Mouse (Mus musculus) kidney, adult 9 months (tissue): ENCODE measurements around the gene Tm4sf20.

Experiments
- DNase-seq: peaks from one replicate; pipeline ENCODE4 v3.0.0; 2022

Tm4sf20 gene

GRCm38 (mm10) chr1:82775293-82775692, 7.0 kb upstream of the Tm4sf20 start:
- DNase-seq, result no peak

GRCm38 (mm10) chr1:82773208-82773607, 4.9 kb upstream of the Tm4sf20 start:
- DNase-seq, result no peak

GRCm38 (mm10) chr1:82772428-82772827, 4.2 kb upstream of the Tm4sf20 start:
- DNase-seq, result no peak

GRCm38 (mm10) chr1:82771022-82771586, 2.8 kb upstream of the Tm4sf20 start, which contains the start of gene Gm47791:
Gene Gm47791 (minus strand): TSS chr1:82771243.
- no peak for DNase-seq

GRCm38 (mm10) chr1:82766641-82767040, 1.6 kb downstream of the Tm4sf20 start:
- DNase-seq, result no peak

GRCm38 (mm10) chr1:82766227-82766626, 2.0 kb downstream of the Tm4sf20 start:
- DNase-seq, result no peak

GRCm38 (mm10) chr1:82762274-82762673, 6.0 kb downstream of the Tm4sf20 start:
- no peak for DNase-seq

GRCm38 (mm10) chr1:82761454-82762169, 6.6 kb downstream of the Tm4sf20 start:
- no peak for DNase-seq

GRCm38 (mm10) chr1:82759520-82759919, 8.7 kb downstream of the Tm4sf20 start:
- no peak for DNase-seq

GRCm38 (mm10) chr1:82747714-82748452, 20.4 kb downstream of the Tm4sf20 start:
- no peak for DNase-seq

- DNase-seq, result no peak
Measured at GRCm38 (mm10) chr1:82746408-82746807, 21.9 kb downstream of the Tm4sf20 start.

GRCm38 (mm10) chr1:82743962-82744361, 24.3 kb downstream of the Tm4sf20 start:
- DNase-seq, result no peak

GRCm38 (mm10) chr1:82741539-82741938, 26.7 kb downstream of the Tm4sf20 start:
- DNase-seq, result no peak

GRCm38 (mm10) chr1:82738066-82738465, 30.2 kb downstream of the Tm4sf20 start:
- DNase-seq, result no peak

GRCm38 (mm10) chr1:82733357-82733756, 34.9 kb downstream of the Tm4sf20 start:
- no peak for DNase-seq

GRCm38 (mm10) chr1:82726482-82726881, 41.8 kb downstream of the Tm4sf20 start:
- no peak for DNase-seq

- DNase-seq, result no peak
Measured at GRCm38 (mm10) chr1:82725875-82726185, 42.4 kb downstream of the Tm4sf20 start.

GRCm38 (mm10) chr1:82725026-82725874, 43.0 kb downstream of the Tm4sf20 start:
- DNase-seq, result peak; percentile 22

- DNase-seq, result peak; percentile 95
Measured at GRCm38 (mm10) chr1:82724339-82725025, 43.8 kb downstream of the Tm4sf20 start, which contains the start of gene Mff. Gene Mff (plus strand): TSS chr1:82724890.

- no peak for DNase-seq
Measured at GRCm38 (mm10) chr1:82717816-82718512, 50.3 kb downstream of the Tm4sf20 start.
